14 mouse cellular contexts compared by ENCODE assay signal in the genomic region with DNA sequence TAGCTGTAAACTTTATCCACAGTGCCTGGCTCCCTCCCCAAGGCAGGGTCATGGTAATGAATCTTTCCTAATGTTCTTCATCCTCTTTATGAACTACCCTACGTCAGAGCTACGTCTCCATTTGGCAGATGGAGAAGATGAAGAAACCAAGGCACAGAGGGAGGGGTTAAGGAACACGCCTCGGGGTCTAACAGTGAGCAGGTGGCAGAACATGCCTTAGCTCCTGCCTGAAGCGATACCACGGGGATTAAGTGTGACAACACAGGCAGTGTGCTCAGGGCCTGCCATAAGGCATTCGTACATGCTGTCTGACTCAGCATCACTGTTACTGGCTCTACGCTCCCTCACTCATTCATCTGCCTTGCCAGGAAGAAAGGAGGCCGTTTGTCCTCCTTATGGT.
DNase-seq lines count a peak whose midpoint lies in the region; ATAC-seq and TF ChIP-seq lines count a peak whose summit lies in the region.
"Had no signal": no experiment of that assay in that cellular context is flagged by ENCODE, and none has a peak within 500 bp of the region (broad histone marks: within the 10 kb centered on the region; RNA-seq: fewer than 3 reads in every experiment).

No protein-coding gene starts in this region.

- no peak overlapping the region for H3K4me2 ChIP-seq in forebrain, embryonic 13.5 days
- no peak overlapping the region for H3K4me2 ChIP-seq in midbrain, embryonic 16.5 days (ENCODE audit: low read length)
- no peak overlapping the region for H3K4me2 ChIP-seq in forebrain, postnatal 0 days (ENCODE audit: low read depth)
- H3K4me2 ChIP-seq: embryonic facial prominence, embryonic 13.5 days; heart, embryonic 15.5 days; lung, embryonic 15.5 days had no signal

- peak; percentile 73 for ATAC-seq in forebrain, embryonic 13.5 days
- no peak for ATAC-seq in midbrain, embryonic 16.5 days
- peak; percentile 64 for ATAC-seq in forebrain, postnatal 0 days
- ATAC-seq: inflammation-experienced regulatory T-cells, adult 6 months had no signal

- 72% methylated on average over 9 of the region's 9 CpGs for WGBS in forebrain, embryonic 13.5 days
- WGBS in forebrain, embryonic 10.5 days, result 88% methylated on average over 9 of the region's 9 CpGs
- 82% methylated on average over 9 of the region's 9 CpGs for WGBS in midbrain, embryonic 10.5 days
- WGBS in midbrain, embryonic 16.5 days, result 50% methylated on average over 9 of the region's 9 CpGs
- WGBS in forebrain, postnatal 0 days, result 47% methylated on average over 9 of the region's 9 CpGs

- H3K36me3 ChIP-seq in forebrain, embryonic 13.5 days (ENCODE audit: poor library complexity, severe bottlenecking), result no peaks in the 10 kb centered on the region
- H3K36me3 ChIP-seq in forebrain, embryonic 10.5 days (replicated peaks), result no peaks in the 10 kb centered on the region
- H3K36me3 ChIP-seq in midbrain, embryonic 10.5 days, result no peaks in the 10 kb centered on the region
- no peaks in the 10 kb centered on the region for H3K36me3 ChIP-seq in midbrain, embryonic 16.5 days (ENCODE audit: control insufficient read depth, insufficient read depth, low read length)
- H3K36me3 ChIP-seq in forebrain, postnatal 0 days (ENCODE audit: insufficient read depth), result no peaks in the 10 kb centered on the region
- H3K36me3 ChIP-seq: embryonic facial prominence, embryonic 13.5 days; heart, embryonic 15.5 days; lung, embryonic 15.5 days had no signal

- peak overlapping the region; percentile 48 for H3K27ac ChIP-seq in forebrain, embryonic 13.5 days
- H3K27ac ChIP-seq in forebrain, embryonic 10.5 days, result no peak overlapping the region
- peak overlapping the region; percentile 67 for H3K27ac ChIP-seq in midbrain, embryonic 10.5 days (replicated peaks)
- no peak overlapping the region for H3K27ac ChIP-seq in midbrain, embryonic 16.5 days (ENCODE audit: low read length)
- H3K27ac ChIP-seq in forebrain, postnatal 0 days (ENCODE audit: low read depth, low read length), result no peak overlapping the region
- H3K27ac ChIP-seq: embryonic facial prominence, embryonic 13.5 days; heart, embryonic 15.5 days; lung, embryonic 15.5 days had no signal

- H3K9me3 ChIP-seq in forebrain, embryonic 13.5 days (replicated peaks), result no peaks in the 10 kb centered on the region
- no peaks in the 10 kb centered on the region for H3K9me3 ChIP-seq in forebrain, embryonic 10.5 days
- H3K9me3 ChIP-seq in midbrain, embryonic 10.5 days (replicated peaks), result no peaks in the 10 kb centered on the region
- no peaks in the 10 kb centered on the region for H3K9me3 ChIP-seq in midbrain, embryonic 16.5 days (replicated peaks; ENCODE audit: control insufficient read depth, low read length, poor library complexity, severe bottlenecking)
- no peaks in the 10 kb centered on the region for H3K9me3 ChIP-seq in forebrain, postnatal 0 days (ENCODE audit: low read length)
- H3K9me3 ChIP-seq: embryonic facial prominence, embryonic 13.5 days; heart, embryonic 15.5 days; lung, embryonic 15.5 days had no signal

- H3K4me1 ChIP-seq in forebrain, embryonic 13.5 days, result peaks cover 52% of the 10 kb centered on the region
- peaks cover 35% of the 10 kb centered on the region for H3K4me1 ChIP-seq in forebrain, embryonic 10.5 days
- H3K4me1 ChIP-seq in midbrain, embryonic 10.5 days, result peaks cover 61% of the 10 kb centered on the region
- H3K4me1 ChIP-seq in midbrain, embryonic 16.5 days (ENCODE audit: control insufficient read depth, insufficient read depth, low read length), result peaks cover 21% of the 10 kb centered on the region
- H3K4me1 ChIP-seq in forebrain, postnatal 0 days (ENCODE audit: insufficient read depth), result peaks cover 7% of the 10 kb centered on the region; the same call in 1 of the 2 replicates
- H3K4me1 ChIP-seq: embryonic facial prominence, embryonic 13.5 days; heart, embryonic 15.5 days; lung, embryonic 15.5 days had no signal

- no peak overlapping the region for H3K9ac ChIP-seq in forebrain, embryonic 13.5 days
- H3K9ac ChIP-seq in midbrain, embryonic 16.5 days (ENCODE audit: low read depth, low read length), result no peak overlapping the region
- H3K9ac ChIP-seq in forebrain, postnatal 0 days, result no peak overlapping the region
- H3K9ac ChIP-seq: embryonic facial prominence, embryonic 13.5 days; heart, embryonic 15.5 days; lung, embryonic 15.5 days had no signal

- no peaks in the 10 kb centered on the region for H3K27me3 ChIP-seq in forebrain, embryonic 13.5 days
- no peaks in the 10 kb centered on the region for H3K27me3 ChIP-seq in forebrain, embryonic 10.5 days (ENCODE audit: poor library complexity, severe bottlenecking)
- no peaks in the 10 kb centered on the region for H3K27me3 ChIP-seq in midbrain, embryonic 10.5 days (ENCODE audit: low read depth, poor library complexity, severe bottlenecking)
- H3K27me3 ChIP-seq in midbrain, embryonic 16.5 days (ENCODE audit: control insufficient read depth, insufficient read depth, low read depth, low read length), result no peaks in the 10 kb centered on the region
- no peaks in the 10 kb centered on the region for H3K27me3 ChIP-seq in forebrain, postnatal 0 days (ENCODE audit: insufficient read depth, low read length)
- H3K27me3 ChIP-seq: embryonic facial prominence, embryonic 13.5 days; heart, embryonic 15.5 days; lung, embryonic 15.5 days had no signal

- no peak for DNase-seq in forebrain, embryonic 10.5 days (ENCODE audit: extremely low spot score, low spot score)
- no peak for DNase-seq in midbrain, embryonic 10.5 days (ENCODE audit: low spot score)
- DNase-seq in forebrain, postnatal 0 days, result peak; percentile 53
- DNase-seq in layer of hippocampus, postnatal 36 days, result peak; percentile 61 to 70
- DNase-seq in liver, result no peak
- no peak for DNase-seq in ovary, postnatal 36 days (ENCODE audit: low spot score)
- DNase-seq: gastrocnemius, postnatal 36 days; kidney, postnatal 14 days had no signal

- no peak overlapping the region for H3K4me3 ChIP-seq in forebrain, embryonic 13.5 days
- H3K4me3 ChIP-seq in forebrain, embryonic 10.5 days, result no peak overlapping the region
- no peak overlapping the region for H3K4me3 ChIP-seq in midbrain, embryonic 10.5 days
- no peak overlapping the region for H3K4me3 ChIP-seq in midbrain, embryonic 16.5 days (ENCODE audit: low read depth, low read length)
- H3K4me3 ChIP-seq in forebrain, postnatal 0 days (ENCODE audit: low read depth, low read length), result no peak overlapping the region
- H3K4me3 ChIP-seq: embryonic facial prominence, embryonic 13.5 days; heart, embryonic 15.5 days; lung, embryonic 15.5 days had no signal

- no peak for TF ChIP-seq CTCF in forebrain, postnatal 0 days (IDR thresholded peaks at IDR 0.05; ENCODE audit: low read depth)

Comparison
In these comparisons a context has a peak if more than half of its experiments do, and no peak if none do; other contexts are left out.
1. H3K27ac ChIP-seq: peak in forebrain, embryonic 13.5 days (single experiment) and midbrain, embryonic 10.5 days (single experiment); none in forebrain, embryonic 10.5 days (single experiment), midbrain, embryonic 16.5 days (single experiment) and forebrain, postnatal 0 days (single experiment).
2. DNase-seq: peak in forebrain, postnatal 0 days (single experiment) and layer of hippocampus, postnatal 36 days (2 of 2); none in forebrain, embryonic 10.5 days (single experiment), midbrain, embryonic 10.5 days (single experiment), liver (single experiment) and ovary, postnatal 36 days (single experiment).